Mouse (Mus musculus) ES-E14 (cell line): ENCODE data around the gene Clic6. TPM values are rescaled to one million over a fixed set of nuclear protein-coding genes. Genes with fewer than 3 reads are reported as not detected.

Experiments
- DNase-seq: peaks from one replicate; pipeline ENCODE4 v3.0.0-alpha.2; 2013; ENCODE audit warnings: low read depth, low spot score
- H3K27ac ChIP-seq: 2 replicates; pipeline ENCODE4 v1.5.1; 2012; ENCODE audit warnings: low read depth, mild to moderate bottlenecking, low read length, moderate library complexity, mixed read lengths; ENCODE audit not compliant: poor library complexity, insufficient read depth, severe bottlenecking
- H3K36me3 ChIP-seq: 2 replicates; pipeline ENCODE4 v1.6.1; 2012; ENCODE audit warnings: mild to moderate bottlenecking, low read length, moderate library complexity, mixed read lengths; ENCODE audit not compliant: control insufficient read depth, poor library complexity, insufficient read depth, severe bottlenecking
- H3K4me1 ChIP-seq, 2 experiments: fragments of 150-350 bp in 1 of 2; sonication (generic) in 1 of 2; 2 replicates each; pipeline ENCODE4 v1.6.1; 2012; ENCODE audit warnings: low read length in 2 of 2, mild to moderate bottlenecking in 1 of 2, mixed read lengths in 1 of 2; ENCODE audit not compliant: control insufficient read depth in 2 of 2, insufficient read depth in 2 of 2, poor library complexity in 1 of 2
- H3K4me3 ChIP-seq, 2 experiments: fragments of 150-350 bp in 1 of 2; sonication (generic) in 1 of 2; 2 replicates each; pipeline ENCODE4 v1.5.1; 2012; ENCODE audit warnings: low read length in 2 of 2, low read depth in 1 of 2, mild to moderate bottlenecking in 1 of 2, mixed read lengths in 1 of 2; ENCODE audit not compliant: insufficient read depth in 1 of 2, poor library complexity in 1 of 2, severe bottlenecking in 1 of 2
- H3K9ac ChIP-seq: 2 replicates; pipeline ENCODE4 v1.6.1; 2012; ENCODE audit warnings: low read depth, mild to moderate bottlenecking, low read length, mixed read lengths; ENCODE audit not compliant: poor library complexity, insufficient read depth, severe bottlenecking
- H3K9me3 ChIP-seq: fragments of 150-350 bp; sonication (generic); 2 replicates; pipeline ENCODE4 v1.6.1; 2012; ENCODE audit warnings: low read depth, mild to moderate bottlenecking, low read length; ENCODE audit not compliant: control insufficient read depth, insufficient read depth
- CHD2 ChIP-seq: IDR thresholded peaks from 2 replicates; pipeline ENCODE4 v1.6.1; 2014; ENCODE audit warnings: mild to moderate bottlenecking, low read depth, low read length, inconsistent platforms
- HCFC1 ChIP-seq: IDR thresholded peaks from 2 replicates; pipeline ENCODE4 v1.6.1; 2012; ENCODE audit warnings: low read length, inconsistent platforms, borderline replicate concordance; ENCODE audit not compliant: insufficient read depth
- MAFK ChIP-seq: IDR thresholded peaks from 2 replicates; pipeline ENCODE4 v1.6.1; 2014; ENCODE audit warnings: mild to moderate bottlenecking, low read depth, low read length, inconsistent platforms; ENCODE audit not compliant: insufficient read depth
- ZC3H11A ChIP-seq: IDR thresholded peaks from 2 replicates; pipeline ENCODE4 v1.6.1; 2012; ENCODE audit warnings: low read depth, mild to moderate bottlenecking, inconsistent platforms, low read length, borderline replicate concordance
- ZNF384 ChIP-seq: IDR thresholded peaks from 2 replicates; pipeline ENCODE4 v1.6.1; 2012; ENCODE audit warnings: low read depth, low read length, inconsistent platforms
- in situ Hi-C, 2 experiments: fragments of 600-800 bp; cut with MboI; formaldehyde crosslinking; loops; one replicate each; pipeline ENCODE4 v1.15.1; 2025; ENCODE audit warnings: low sequenced_read_pairs in 2 of 2, inconsistent platforms in 1 of 2; ENCODE audit not compliant: unreplicated experiment in 2 of 2
- total RNA-seq: library from RNA; depleted of rRNA; stranded (reverse); fragments of 300-350 nt; gene quantifications from 2 replicates; pipeline ENCODE4 v1.2.3, GENCODE M21; 2012

The Clic6 gene
- total RNA-seq, 1 experiment: 1.0 TPM

GRCm38 (mm10) chr16:92478561-92479150, 6.9 kb upstream of the Clic6 start:
- peaks cover 4 to 8% of the 10 kb centered on the region in 2 experiments; a peak in 2 of 4 replicates for H3K4me1 ChIP-seq
- in situ Hi-C loops: no loop called here
- DNase-seq: no peak
- no peaks in the 10 kb centered on the region for H3K9me3 ChIP-seq
- TF ChIP-seq CHD2 (no peak), MAFK (no peak), HCFC1 (no peak), ZC3H11A (no peak), ZNF384 (no peak)
- peak overlapping the region; percentile 42 to 58 for H3K4me3 ChIP-seq
- H3K27ac ChIP-seq: no peak overlapping the region; the same call in 1 of the 2 replicates
- H3K36me3 ChIP-seq: no peaks in the 10 kb centered on the region
- peak overlapping the region; percentile 74 for H3K9ac ChIP-seq

GRCm38 (mm10) chr16:92487086-92487485, 1.6 kb downstream of the Clic6 start:
- Histone ChIP-seq H3K4me1 (no peaks in the 10 kb centered on the region), H3K36me3 (no peaks in the 10 kb centered on the region), H3K27ac (no peak overlapping the region), H3K9me3 (no peaks in the 10 kb centered on the region), H3K4me3 (no peak overlapping the region), H3K9ac (no peak overlapping the region)
- in situ Hi-C loops: no loop called here
- no peak for DNase-seq
- TF ChIP-seq CHD2 (no peak), MAFK (no peak), ZC3H11A (no peak), ZNF384 (no peak), HCFC1 (no peak)

GRCm38 (mm10) chr16:92487489-92487888, 2.0 kb downstream of the Clic6 start:
- in situ Hi-C loops: no loop called here
- Histone ChIP-seq H3K4me3 (no peak overlapping the region), H3K4me1 (no peaks in the 10 kb centered on the region), H3K9ac (no peak overlapping the region), H3K36me3 (no peaks in the 10 kb centered on the region), H3K27ac (no peak overlapping the region), H3K9me3 (no peaks in the 10 kb centered on the region)
- no peak for DNase-seq
- TF ChIP-seq ZC3H11A (peak; percentile 45; the same call in 1 of the 2 replicates), MAFK (no peak)

- Histone ChIP-seq H3K9me3 (no peaks in the 10 kb centered on the region), H3K4me3 (no peak overlapping the region), H3K36me3 (no peaks in the 10 kb centered on the region), H3K9ac (no peak overlapping the region), H3K4me1 (no peaks in the 10 kb centered on the region), H3K27ac (no peak overlapping the region)
- in situ Hi-C loops: no loop called here
- TF ChIP-seq CHD2: no peak
- TF ChIP-seq MAFK: no peak
- TF ChIP-seq ZNF384: no peak
- no peak for TF ChIP-seq HCFC1
- no peak for TF ChIP-seq ZC3H11A
- no peak for DNase-seq
Measured at GRCm38 (mm10) chr16:92488456-92488855, 2.9 kb downstream of the Clic6 start.

GRCm38 (mm10) chr16:92489356-92489755, 3.8 kb downstream of the Clic6 start:
- H3K9me3 ChIP-seq: no peaks in the 10 kb centered on the region
- no peak overlapping the region for H3K27ac ChIP-seq
- no peak overlapping the region for H3K4me3 ChIP-seq
- no peak for DNase-seq
- H3K4me1 ChIP-seq: no peaks in the 10 kb centered on the region
- no peak overlapping the region for H3K9ac ChIP-seq
- in situ Hi-C loops: no loop called here
- H3K36me3 ChIP-seq: no peaks in the 10 kb centered on the region
- TF ChIP-seq ZC3H11A (no peak), ZNF384 (no peak), HCFC1 (no peak), CHD2 (no peak), MAFK (no peak)
